Mouse (Mus musculus) layer of hippocampus, postnatal 36 days (tissue): Measurements from ENCODE around the gene Cep290. TPM values are rescaled to one million over a fixed set of nuclear protein-coding genes. Genes with fewer than 3 reads are reported as not detected.

Experiments used
- DNase-seq, 2 experiments: peaks; one replicate each; pipeline ENCODE4 v3.0.0; 2022
- total RNA-seq, 2 experiments: library from RNA; stranded (reverse); gene quantifications; 2 replicates each; pipeline ENCODE4 v1.2.3; 2021

Cep290 gene
- total RNA-seq, 2 experiments from 2014 or later = 12.5 to 14.0 TPM

DNA sequence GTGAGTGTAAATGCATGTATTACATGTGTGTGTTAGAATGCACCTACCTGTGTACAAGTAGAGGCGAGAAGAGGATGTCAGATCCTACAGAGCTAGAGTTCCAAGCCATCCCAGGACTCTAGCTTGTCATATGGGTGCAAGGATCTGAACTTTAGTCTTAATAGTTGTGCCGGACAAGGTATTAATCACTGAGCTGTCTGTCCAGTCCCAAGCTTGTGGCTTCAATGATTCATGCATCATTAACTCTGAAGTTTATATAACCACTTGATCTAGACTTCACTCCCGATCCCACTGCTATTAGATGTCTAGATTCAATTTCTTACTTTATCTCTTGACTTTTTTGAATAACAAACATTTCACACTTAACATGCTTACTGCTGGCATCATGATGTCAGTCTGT is 111.0 kb downstream of the Cep290 start:
- DNase-seq = no peak

DNA sequence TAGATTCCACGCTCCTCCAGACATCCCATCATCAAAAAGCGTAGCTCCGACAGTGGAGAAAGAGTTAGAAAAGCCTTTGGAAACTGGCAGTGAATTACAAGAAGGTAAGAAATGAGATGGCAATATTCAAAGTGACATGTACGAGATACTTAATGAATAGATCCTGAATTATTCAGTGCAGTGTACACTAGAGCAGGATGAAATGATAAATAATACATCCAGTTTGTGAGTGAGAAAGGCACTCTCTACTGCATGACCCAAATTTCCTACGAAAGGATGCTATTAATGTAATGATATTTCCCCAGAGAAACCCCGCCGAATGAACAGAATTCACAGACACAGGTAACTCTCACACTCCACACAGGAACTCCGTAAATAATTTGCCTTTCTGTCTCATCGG is 116.2 kb downstream of the Cep290 start:
- no peak for DNase-seq

DNA sequence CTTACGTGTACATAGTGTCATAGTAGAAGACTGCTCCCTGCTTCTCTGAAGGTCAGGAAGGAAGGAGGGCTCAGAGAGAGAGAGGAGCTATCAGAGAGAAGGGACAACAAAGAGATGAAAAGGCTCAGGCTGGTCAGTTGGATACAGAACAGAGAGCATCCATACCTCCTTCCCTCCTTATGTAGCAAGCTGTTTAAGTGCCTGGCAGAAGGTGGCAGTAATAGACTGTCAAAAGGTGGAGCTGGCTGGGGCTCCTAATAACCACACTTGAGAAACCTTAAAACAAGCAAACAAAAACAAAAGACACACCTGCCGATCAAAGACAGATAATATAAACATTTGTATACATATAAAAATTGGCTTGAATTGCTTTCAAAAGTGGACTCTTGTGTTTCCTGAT is 116.9 kb downstream of the Cep290 start:
- DNase-seq = no peak

DNA sequence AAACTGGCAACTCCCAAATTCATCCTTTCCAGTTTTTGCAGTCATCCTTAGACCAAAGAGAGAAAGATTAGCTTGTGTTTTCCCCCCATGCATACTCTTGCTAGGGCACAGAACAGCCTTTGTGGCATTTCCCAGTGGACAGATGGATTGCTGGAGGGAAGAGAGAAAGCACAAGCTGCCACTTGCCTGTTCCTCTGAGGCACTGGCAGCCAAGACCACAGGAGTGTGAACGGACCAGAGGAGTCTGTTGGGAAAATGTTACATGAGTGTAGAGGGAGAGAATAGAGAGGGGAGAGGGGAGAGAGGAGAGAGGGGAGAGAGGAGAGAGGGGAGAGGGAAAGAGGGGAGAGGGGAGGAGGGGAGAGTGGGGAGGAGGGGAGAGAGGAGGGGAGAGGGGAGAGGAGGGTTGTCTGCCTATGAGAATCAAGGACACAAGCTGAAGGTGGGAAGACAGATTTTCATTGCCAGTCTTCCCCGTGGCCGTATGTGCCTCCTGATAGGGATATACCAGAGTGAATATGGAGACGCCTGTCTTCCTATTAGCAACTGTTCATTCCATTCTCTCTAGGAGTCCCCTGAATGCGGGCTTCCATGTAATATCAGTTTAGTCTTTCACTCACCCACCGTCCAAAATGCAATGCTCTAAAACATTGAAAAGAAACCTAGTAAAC is 130.0 kb downstream of the Cep290 start:
- DNase-seq = peak in 1 of 2 experiments; percentile 12

DNA sequence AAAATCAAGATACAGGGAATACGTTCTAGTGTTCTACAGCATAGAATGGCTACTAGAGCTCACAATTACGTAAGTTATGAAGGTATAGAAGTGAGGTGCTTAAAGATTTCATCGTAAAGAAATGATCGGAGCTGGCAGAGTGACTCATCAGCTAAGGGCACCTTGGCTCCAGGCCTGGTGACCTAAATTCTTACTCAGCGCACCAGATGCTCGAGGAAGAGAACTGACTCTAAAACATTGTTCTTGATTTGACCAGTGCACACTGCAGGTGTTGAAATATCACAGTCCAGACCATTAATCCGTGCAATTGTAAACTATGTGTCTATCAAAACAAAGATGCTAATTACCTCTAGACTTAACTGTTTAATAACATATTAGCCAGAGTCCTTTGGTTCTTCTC is 132.1 kb downstream of the Cep290 start:
- no peak for DNase-seq

DNA sequence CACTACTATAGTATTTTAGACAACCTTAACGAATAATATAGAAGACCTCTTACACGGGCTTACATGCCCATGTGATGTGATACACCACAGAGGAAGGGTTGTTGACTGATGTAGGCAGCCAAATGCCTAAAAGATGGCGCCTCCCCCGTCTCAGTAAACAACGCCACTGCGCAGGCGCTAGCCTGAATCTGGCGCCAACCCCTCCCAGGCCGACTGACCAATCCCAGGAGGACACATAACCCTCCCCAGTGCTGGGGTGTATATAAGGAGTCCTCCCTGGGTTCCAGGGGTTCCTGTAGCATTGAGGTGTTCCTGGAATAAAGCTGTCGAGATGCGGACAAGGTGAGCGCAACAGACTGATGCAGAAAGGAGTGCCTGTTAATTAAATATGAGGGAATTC is 132.7 kb downstream of the Cep290 start:
- DNase-seq = no peak

DNA sequence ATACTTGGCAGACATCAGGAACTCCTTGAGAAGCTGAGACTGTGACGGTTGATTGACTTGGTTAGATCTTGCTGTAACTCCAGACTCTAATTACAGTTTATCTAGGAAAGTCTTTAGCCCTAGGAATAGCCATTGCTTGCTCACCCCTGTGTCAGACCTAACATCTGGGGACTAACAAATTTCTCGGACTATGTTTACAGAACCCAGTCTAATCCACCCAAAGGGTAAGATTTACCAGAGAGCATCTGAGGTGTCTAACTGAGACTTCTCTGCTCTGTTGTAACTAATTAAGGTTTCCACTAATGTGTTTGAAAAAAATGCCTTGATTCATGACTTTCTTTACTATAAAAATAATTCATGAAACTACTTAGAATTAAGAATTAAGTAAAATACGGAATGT is 135.1 kb downstream of the Cep290 start:
- DNase-seq = no peak

Other genes starting within 250 kb of the Cep290 start
- gene Gm4301, start 151.9 kb upstream of the Cep290 start, total RNA-seq = not detected
- gene Gm4302, start 146.7 kb upstream of the Cep290 start, total RNA-seq = not detected
- gene Gm4303, start 141.6 kb upstream of the Cep290 start, total RNA-seq = not detected
- not detected for gene Gm4305, start 136.5 kb upstream of the Cep290 start, total RNA-seq
- not detected for gene Gm4307, start 126.2 kb upstream of the Cep290 start, total RNA-seq
- gene Gm4312, start 105.0 kb upstream of the Cep290 start, total RNA-seq = not detected
- gene Tmtc3, start 208 bp upstream of the Cep290 start, total RNA-seq = 10 to 100 TPM; 12.7 to 14.4 TPM
- 10 to 100 TPM; 26.2 to 32.2 TPM for gene 4930430F08Rik, start 102.9 kb downstream of the Cep290 start, total RNA-seq
- not detected for gene 1700017N19Rik, start 102.9 kb downstream of the Cep290 start, total RNA-seq